Mouse (Mus musculus): ENCODE measurements around the gene Wdr73. TPM values are rescaled to one million over a fixed set of nuclear protein-coding genes. Genes with fewer than 3 reads are reported as not detected.

The Wdr73 gene
- polyA plus RNA-seq, 1 experiment from 2014 or later: 32.8 TPM

DNA sequence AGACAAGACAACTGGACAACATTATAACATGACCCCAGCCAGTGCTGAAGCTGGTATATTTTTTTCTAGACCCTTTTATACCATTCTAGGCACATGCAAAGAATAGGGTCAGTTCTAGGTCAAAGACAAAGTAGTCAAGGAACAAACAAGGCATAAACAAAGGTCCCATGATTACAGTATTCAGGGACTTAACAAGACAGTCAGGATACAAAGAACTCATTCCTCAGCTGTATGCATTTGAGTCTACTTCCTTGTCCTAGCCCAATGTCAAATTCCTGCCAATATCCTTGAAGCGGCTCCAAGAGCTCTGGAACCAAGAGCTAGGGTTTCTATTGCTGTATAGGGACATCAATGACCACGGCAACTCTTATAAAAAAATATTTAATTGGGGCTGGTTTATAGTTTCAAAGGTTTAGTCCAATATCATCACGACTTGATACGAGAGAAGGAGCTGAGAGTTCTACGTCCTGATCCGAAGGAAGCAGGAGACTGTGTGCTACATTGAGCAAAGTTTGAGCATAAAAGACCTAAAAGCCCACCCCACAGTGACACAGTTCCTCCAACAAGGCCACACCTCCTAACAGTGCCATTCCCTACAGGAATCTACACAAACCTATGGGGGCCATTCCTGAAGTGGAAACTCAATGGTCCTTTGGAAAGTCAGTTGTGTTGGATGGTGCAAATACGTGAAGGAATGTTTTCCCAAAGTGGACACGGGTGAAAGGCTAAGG is 57.0 kb downstream of the Wdr73 start:
- 94% methylated on average over 8 of the region's 8 CpGs for WGBS
- Histone ChIP-seq H3K4me3 (replicated peaks; ENCODE audit: low read depth, low read length) (no peak overlapping the region), H3K9ac (replicated peaks; ENCODE audit: low read length) (no peak overlapping the region), H3K27ac (replicated peaks; ENCODE audit: low read depth, low read length) (no peak overlapping the region), H3K4me1 (ENCODE audit: control insufficient read depth, insufficient read depth, low read length) (no peaks in the 10 kb centered on the region), H3K4me2 (ENCODE audit: low read length) (no peak overlapping the region), H3K27me3 (ENCODE audit: control insufficient read depth, insufficient read depth, low read length) (no peaks in the 10 kb centered on the region), H3K36me3 (ENCODE audit: control insufficient read depth, insufficient read depth, low read length) (no peaks in the 10 kb centered on the region), H3K9me3 (ENCODE audit: control insufficient read depth, low read length) (no peaks in the 10 kb centered on the region)
- no peak for ATAC-seq (ENCODE audit: low FRiP score, low TSS enrichment)
- no peak for DNase-seq

DNA sequence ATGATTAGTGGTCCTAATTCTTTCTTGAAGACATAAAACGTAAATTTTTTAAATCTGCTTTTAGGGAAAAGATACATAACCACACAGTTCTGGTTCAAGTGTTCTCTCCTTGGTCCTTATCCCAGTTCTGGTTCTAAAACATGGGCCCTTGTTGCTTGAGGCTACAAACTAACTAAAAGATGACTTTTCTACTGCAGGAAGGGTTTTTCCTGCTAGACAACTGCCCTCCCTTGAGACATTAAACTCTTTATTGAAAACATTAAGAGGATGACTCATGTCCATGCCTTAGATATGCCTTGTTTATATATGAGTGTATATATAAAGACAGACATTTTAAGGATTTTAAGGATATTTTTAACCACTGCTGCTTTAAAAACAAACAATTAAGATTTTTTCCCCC is 57.9 kb downstream of the Wdr73 start:
- DNase-seq (no peak), ATAC-seq (ENCODE audit: low FRiP score, low TSS enrichment) (no peak)
- Histone ChIP-seq H3K9ac (replicated peaks; ENCODE audit: low read length) (no peak overlapping the region), H3K4me3 (replicated peaks; ENCODE audit: low read depth, low read length) (no peak overlapping the region), H3K36me3 (ENCODE audit: control insufficient read depth, insufficient read depth, low read length) (no peaks in the 10 kb centered on the region), H3K27ac (replicated peaks; ENCODE audit: low read depth, low read length) (no peak overlapping the region), H3K27me3 (ENCODE audit: control insufficient read depth, insufficient read depth, low read length) (no peaks in the 10 kb centered on the region), H3K9me3 (ENCODE audit: control insufficient read depth, low read length) (no peaks in the 10 kb centered on the region), H3K4me2 (ENCODE audit: low read length) (no peak overlapping the region), H3K4me1 (ENCODE audit: control insufficient read depth, insufficient read depth, low read length) (no peaks in the 10 kb centered on the region)
- whole genome bisulfite sequencing: 87% methylated on average over 1 of the region's 1 CpGs

DNA sequence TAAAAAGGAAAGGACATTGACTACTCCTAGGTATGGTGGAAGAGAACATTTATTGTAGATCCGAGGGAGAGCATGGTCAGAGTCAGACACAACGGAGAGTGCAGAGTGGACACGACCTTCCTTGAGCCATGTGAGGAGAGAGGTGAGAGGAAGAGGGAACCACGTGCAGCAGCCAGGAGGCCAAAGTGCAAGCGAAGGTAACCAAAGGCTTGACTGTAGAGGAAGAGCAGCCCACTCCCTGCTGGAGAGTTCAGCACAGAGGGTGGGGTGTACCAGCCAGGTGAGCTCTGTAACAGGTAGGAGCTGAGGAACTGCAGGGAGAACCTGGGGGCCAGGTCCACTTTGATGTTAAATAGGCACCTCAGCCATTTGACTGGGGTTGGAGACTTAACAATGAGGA is 58.9 kb downstream of the Wdr73 start:
- Histone ChIP-seq H3K36me3 (ENCODE audit: control insufficient read depth, insufficient read depth, low read length) (no peaks in the 10 kb centered on the region), H3K27ac (replicated peaks; ENCODE audit: low read depth, low read length) (no peak overlapping the region), H3K27me3 (ENCODE audit: control insufficient read depth, insufficient read depth, low read length) (no peaks in the 10 kb centered on the region), H3K4me2 (ENCODE audit: low read length) (no peak overlapping the region), H3K4me3 (replicated peaks; ENCODE audit: low read depth, low read length) (no peak overlapping the region), H3K4me1 (ENCODE audit: control insufficient read depth, insufficient read depth, low read length) (no peaks in the 10 kb centered on the region), H3K9me3 (ENCODE audit: control insufficient read depth, low read length) (no peaks in the 10 kb centered on the region), H3K9ac (replicated peaks; ENCODE audit: low read length) (no peak overlapping the region)
- 75% methylated on average over 5 of the region's 5 CpGs for WGBS
- no peak for DNase-seq
- no peak for ATAC-seq (ENCODE audit: low FRiP score, low TSS enrichment)

DNA sequence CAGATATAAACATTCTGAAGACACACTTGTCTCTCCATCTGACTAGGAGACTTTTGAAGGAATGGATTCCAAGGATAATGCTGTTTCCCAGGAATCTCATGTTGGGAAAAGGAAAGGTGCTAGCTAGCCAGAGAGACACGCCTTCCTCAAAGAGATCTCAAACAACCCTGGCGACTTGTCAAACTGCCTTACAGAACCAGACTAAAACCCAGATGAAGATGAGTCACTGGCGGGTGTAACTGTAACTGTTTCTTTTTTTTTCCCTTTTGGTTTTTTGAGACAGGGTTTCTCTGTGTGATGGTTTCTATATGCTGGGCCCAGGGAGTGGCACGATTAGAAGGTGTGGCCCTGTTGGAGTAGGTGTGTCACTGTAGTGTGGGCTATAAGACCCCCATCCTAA is 60.1 kb downstream of the Wdr73 start:
- Histone ChIP-seq H3K4me1 (ENCODE audit: control insufficient read depth, insufficient read depth, low read length) (no peaks in the 10 kb centered on the region), H3K4me2 (ENCODE audit: low read length) (no peak overlapping the region), H3K9me3 (ENCODE audit: control insufficient read depth, low read length) (no peaks in the 10 kb centered on the region), H3K27ac (replicated peaks; ENCODE audit: low read depth, low read length) (no peak overlapping the region), H3K36me3 (ENCODE audit: control insufficient read depth, insufficient read depth, low read length) (no peaks in the 10 kb centered on the region), H3K27me3 (ENCODE audit: control insufficient read depth, insufficient read depth, low read length) (no peaks in the 10 kb centered on the region), H3K9ac (replicated peaks; ENCODE audit: low read length) (no peak overlapping the region), H3K4me3 (replicated peaks; ENCODE audit: low read depth, low read length) (no peak overlapping the region)
- ATAC-seq (ENCODE audit: low FRiP score, low TSS enrichment) (no peak), DNase-seq (no peak)
- WGBS: 82% methylated on average over 4 of the region's 4 CpGs

Other genes with a start within 250 kb of the Wdr73 start
- gene Crtc3, start 212.4 kb downstream of the Wdr73 start, polyA plus RNA-seq (2014; fragmentation: Nextera tagmentation; extraction: Ambion mirVana): 11.7 and 14.0 TPM in 2 replicates
- 14.0 and 22.3 TPM in 2 replicates for gene Iqgap1, start 75.3 kb downstream of the Wdr73 start, polyA plus RNA-seq (2014; fragmentation: Nextera tagmentation; extraction: Ambion mirVana)
- 5.8 and 7.1 TPM in 2 replicates for gene Zscan2, start 40.3 kb downstream of the Wdr73 start, polyA plus RNA-seq (2014; fragmentation: Nextera tagmentation; extraction: Ambion mirVana)
- 8.5 and 9.0 TPM in 2 replicates for gene Nmb, start 3.8 kb upstream of the Wdr73 start, polyA plus RNA-seq (2014; fragmentation: Nextera tagmentation; extraction: Ambion mirVana)
- 140 and 147 TPM in 2 replicates for gene Sec11a, start 46.5 kb upstream of the Wdr73 start, polyA plus RNA-seq (2014; fragmentation: Nextera tagmentation; extraction: Ambion mirVana)
- 8.5 and 10.2 TPM in 2 replicates for gene Zfp592, start 92.4 kb upstream of the Wdr73 start, polyA plus RNA-seq (2014; fragmentation: Nextera tagmentation; extraction: Ambion mirVana)
- 0.07 and 0.12 TPM in 2 replicates for gene Alpk3, start 156.3 kb upstream of the Wdr73 start, polyA plus RNA-seq (2014; fragmentation: Nextera tagmentation; extraction: Ambion mirVana)
- not detected in 2 replicates for gene Slc28a1, start 213.5 kb upstream of the Wdr73 start, polyA plus RNA-seq (2014; fragmentation: Nextera tagmentation; extraction: Ambion mirVana)

All from midbrain, embryonic 14.5 days (tissue).